Mouse (Mus musculus): Measurements from ENCODE around the gene Dctd.
"Not testable (repeated sequence)": the region's sequence is repeated elsewhere in the genome, so short reads cannot be mapped to it uniquely, and the experiment has no call there.

Dctd gene

GRCm38 (mm10) chr8:48146449-48146848 lies 47.6 kb downstream of the Dctd start:
- no peak for DNase-seq

DNA sequence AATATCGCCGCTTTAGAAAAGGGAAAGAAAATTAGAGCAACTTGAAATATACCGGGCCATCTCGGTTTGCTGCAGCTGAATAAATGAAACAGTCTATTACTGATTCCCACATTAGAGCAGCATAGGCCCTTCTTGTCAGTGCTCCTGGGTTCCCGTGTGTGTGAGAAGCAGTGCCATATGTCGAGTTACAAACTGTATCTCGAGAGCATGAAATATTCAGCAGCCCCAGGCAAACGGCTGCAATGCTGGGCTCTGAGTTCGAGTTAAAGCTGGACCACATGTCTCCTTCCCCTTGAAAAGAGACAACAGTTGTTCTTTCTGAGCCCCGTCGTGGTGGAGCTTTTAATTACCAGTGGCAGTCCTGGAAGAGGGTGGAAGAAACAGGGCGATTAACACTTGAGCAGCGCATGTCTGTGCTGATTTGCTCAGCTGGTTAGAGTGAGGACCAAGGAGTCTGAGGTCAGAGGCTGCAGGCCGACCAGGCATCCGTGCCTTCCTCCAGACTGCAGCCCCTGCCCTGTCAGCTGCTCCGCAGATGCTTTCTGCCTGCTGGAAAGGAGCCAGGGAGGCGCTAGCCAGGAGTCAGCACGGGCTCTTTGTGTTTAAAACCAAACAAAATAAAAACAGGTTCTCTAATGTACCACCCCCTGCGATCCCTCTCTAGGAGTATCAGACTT lies 53.3 kb downstream of the Dctd start:
- DNase-seq, result peak; percentile 4

DNA sequence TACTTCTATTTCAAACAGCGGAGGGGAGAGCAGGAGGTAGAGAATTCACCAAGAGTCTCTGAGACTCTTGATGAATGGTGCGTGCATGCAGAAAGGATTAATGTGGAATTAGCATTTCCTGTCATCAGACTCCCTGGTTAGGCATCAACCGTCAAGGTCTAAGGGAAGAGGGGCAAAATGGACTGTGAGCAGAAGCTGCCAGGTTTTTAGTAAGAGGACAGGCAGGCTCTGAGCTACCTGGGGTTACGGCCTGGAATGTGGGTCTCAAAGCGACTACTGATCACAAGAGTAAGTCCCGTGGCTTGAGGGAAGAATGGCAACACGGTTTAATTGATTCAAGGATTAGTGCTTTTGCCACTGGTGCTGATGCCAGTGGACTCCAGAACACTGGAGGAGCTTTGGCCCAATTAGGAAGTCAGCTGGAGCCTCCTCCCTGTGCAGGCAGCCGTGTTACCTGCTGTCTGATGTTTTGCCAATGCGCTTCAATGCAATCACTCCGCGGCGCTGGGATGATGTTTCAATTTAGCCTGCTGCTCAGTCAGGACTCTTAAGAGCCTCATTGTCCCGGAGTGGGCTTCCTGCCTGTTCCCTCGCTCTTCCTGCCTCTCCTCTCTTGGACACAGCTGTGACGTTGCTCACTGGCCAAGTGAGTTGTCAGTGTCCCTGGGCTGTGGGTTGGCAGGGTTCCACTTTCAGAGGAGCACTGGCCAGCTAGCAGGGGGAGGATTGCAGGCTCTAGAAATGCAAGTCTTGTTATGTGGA lies 54.6 kb downstream of the Dctd start:
- peak; percentile 43 for DNase-seq

DNA sequence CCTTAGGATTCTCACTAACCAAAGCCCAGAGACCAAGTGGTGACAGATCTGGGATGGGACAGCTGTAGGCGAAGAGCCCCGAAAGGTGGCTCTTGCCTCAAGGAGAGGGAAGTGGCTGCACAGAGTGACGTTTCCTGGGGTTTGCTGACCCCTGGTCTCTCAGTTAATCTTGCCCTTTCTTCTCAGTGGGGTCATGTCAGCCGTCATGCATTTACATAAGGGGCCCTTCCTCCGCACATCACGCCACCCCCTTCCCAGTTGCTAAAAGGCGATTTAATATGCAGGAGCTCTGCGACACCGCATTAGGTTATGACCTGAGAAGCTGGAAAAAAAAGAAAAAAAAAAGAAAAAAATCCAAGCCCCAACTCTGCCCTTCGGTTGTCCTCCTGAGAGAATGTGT lies 58.8 kb downstream of the Dctd start:
- DNase-seq, result no peak

- no peak for DNase-seq
Measured at GRCm38 (mm10) chr8:48158560-48159217, 59.8 kb downstream of the Dctd start.

- no peak for DNase-seq
Measured at GRCm38 (mm10) chr8:48177406-48177805, 78.5 kb downstream of the Dctd start.

- no peak for DNase-seq
Measured at GRCm38 (mm10) chr8:48177876-48178275, 79.0 kb downstream of the Dctd start.

GRCm38 (mm10) chr8:48178993-48179392 lies 80.1 kb downstream of the Dctd start:
- DNase-seq, result no peak

DNA sequence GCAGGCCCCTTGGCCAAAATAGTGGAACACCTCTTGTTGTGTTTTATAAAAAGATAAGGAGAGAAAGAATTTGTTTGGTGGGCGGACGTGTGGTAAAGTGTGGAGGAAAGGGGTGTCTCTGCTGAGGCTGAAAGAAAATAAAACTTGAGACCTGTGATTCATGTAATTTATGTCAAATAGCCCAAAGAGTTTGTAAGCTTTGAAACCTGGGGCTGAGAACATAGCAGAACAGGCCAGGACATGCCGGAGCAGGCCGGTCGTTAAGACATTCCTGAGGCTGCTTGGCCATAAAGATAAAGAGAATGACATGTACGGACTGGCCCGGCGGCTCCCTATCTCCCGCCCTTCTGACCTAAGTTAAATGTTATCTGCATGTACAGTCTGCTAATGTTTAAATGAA lies 81.3 kb downstream of the Dctd start:
- DNase-seq, result not testable (repeated sequence)

GRCm38 (mm10) chr8:48181000-48181399 lies 82.1 kb downstream of the Dctd start:
- no peak for DNase-seq

DNA sequence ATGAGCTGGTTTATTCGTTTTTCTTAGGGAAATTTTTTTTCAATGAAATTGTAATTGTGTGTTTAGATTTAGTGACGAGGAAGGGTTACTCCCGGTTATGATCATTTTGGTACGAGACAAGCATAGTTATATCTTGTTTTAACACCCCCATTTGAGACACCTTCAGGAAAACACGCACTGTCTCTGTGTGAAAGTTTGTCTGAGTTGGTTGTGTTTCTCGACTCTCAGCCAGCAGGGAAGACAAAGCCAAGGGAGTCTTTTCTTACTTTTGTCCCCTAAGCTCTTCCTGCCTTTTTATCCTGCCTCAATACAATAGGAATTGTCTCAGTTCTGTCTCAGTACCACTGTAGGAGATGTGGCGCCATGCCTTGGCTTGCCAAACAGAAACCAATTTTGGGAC lies 84.9 kb downstream of the Dctd start:
- no peak for DNase-seq

- no peak for DNase-seq
Measured at GRCm38 (mm10) chr8:48188586-48188985, 89.7 kb downstream of the Dctd start.

- no peak for DNase-seq
Measured at GRCm38 (mm10) chr8:48195971-48196370, 97.1 kb downstream of the Dctd start.

GRCm38 (mm10) chr8:48199171-48199570 lies 100.3 kb downstream of the Dctd start:
- no peak for DNase-seq

GRCm38 (mm10) chr8:48202632-48203031 lies 103.7 kb downstream of the Dctd start:
- no peak for DNase-seq
